Mouse (Mus musculus): ENCODE measurements at regions not wholly inside any gene's neighbourhood (a gene's known extent, or its start where the extent isn't known, plus 50 kb on each side); places are given as distances from the start of the nearest gene placed in this dataset.
A peak's percentile ranks its signal among the peaks of the same experiment; 100 is the strongest.

GRCm38 (mm10) chr2:101159276-101159675, 465.2 kb upstream of the Rag2 start:
- H3K27ac ChIP-seq (ENCODE audit: low read depth) = no peak overlapping the region
- no peaks in the 10 kb centered on the region for H3K36me3 ChIP-seq (replicated peaks; ENCODE audit: insufficient read depth, low read length)
- TF ChIP-seq CTCF (IDR thresholded peaks at IDR 0.05; ENCODE audit: low read depth) = peak; percentile 53
- no peak for TF ChIP-seq EP300 (IDR thresholded peaks at IDR 0.05; ENCODE audit: low read depth)
- H3K9me3 ChIP-seq (ENCODE audit: low read length) = no peaks in the 10 kb centered on the region
- no peak for DNase-seq
- 32% methylated on average over 4 of the region's 4 CpGs for WGBS (ENCODE audit: insufficient replicate concordance)
- no peaks in the 10 kb centered on the region for H3K27me3 ChIP-seq (ENCODE audit: insufficient read depth, low read length)
- no peak for ATAC-seq
- no peak overlapping the region for H3K4me2 ChIP-seq (ENCODE audit: low read depth, low read length)
- no peak overlapping the region for H3K9ac ChIP-seq (replicated peaks)
- H3K4me3 ChIP-seq (ENCODE audit: low read depth, low read length) = no peak overlapping the region
- no peaks in the 10 kb centered on the region for H3K4me1 ChIP-seq (ENCODE audit: insufficient read depth)

GRCm38 (mm10) chr2:101165942-101166341, 458.6 kb upstream of the Rag2 start:
- no peak for DNase-seq
- 82% methylated on average over 6 of the region's 6 CpGs for WGBS (ENCODE audit: insufficient replicate concordance)

GRCm38 (mm10) chr2:101172806-101173205, 451.7 kb upstream of the Rag2 start:
- Histone ChIP-seq H3K36me3 (replicated peaks; ENCODE audit: insufficient read depth, low read length) (no peaks in the 10 kb centered on the region), H3K4me2 (ENCODE audit: low read depth, low read length) (no peak overlapping the region), H3K4me1 (ENCODE audit: insufficient read depth) (no peaks in the 10 kb centered on the region), H3K9ac (replicated peaks) (no peak overlapping the region), H3K27ac (ENCODE audit: low read depth) (no peak overlapping the region), H3K4me3 (ENCODE audit: low read depth, low read length) (no peak overlapping the region), H3K9me3 (ENCODE audit: low read length) (no peaks in the 10 kb centered on the region), H3K27me3 (ENCODE audit: insufficient read depth, low read length) (no peaks in the 10 kb centered on the region)
- DNase-seq = no peak
- ATAC-seq = no peak
- TF ChIP-seq CTCF (IDR thresholded peaks at IDR 0.05; ENCODE audit: low read depth) (no peak), EP300 (IDR thresholded peaks at IDR 0.05; ENCODE audit: low read depth) (no peak)
- WGBS (ENCODE audit: insufficient replicate concordance) = 65% methylated on average over 6 of the region's 6 CpGs

More at GRCm38 (mm10) chr2:101165942-101166341, 458.6 kb upstream of the Rag2 start:
- Histone ChIP-seq H3K4me1 (ENCODE audit: insufficient read depth) (no peaks in the 10 kb centered on the region), H3K4me2 (ENCODE audit: low read depth, low read length) (no peak overlapping the region), H3K4me3 (ENCODE audit: low read depth, low read length) (no peak overlapping the region), H3K36me3 (replicated peaks; ENCODE audit: insufficient read depth, low read length) (no peaks in the 10 kb centered on the region), H3K27me3 (ENCODE audit: insufficient read depth, low read length) (no peaks in the 10 kb centered on the region), H3K9me3 (ENCODE audit: low read length) (no peaks in the 10 kb centered on the region), H3K9ac (replicated peaks) (no peak overlapping the region), H3K27ac (ENCODE audit: low read depth) (no peak overlapping the region)
- ATAC-seq = no peak
- TF ChIP-seq EP300 (IDR thresholded peaks at IDR 0.05; ENCODE audit: low read depth) (no peak), CTCF (IDR thresholded peaks at IDR 0.05; ENCODE audit: low read depth) (no peak)

GRCm38 (mm10) chr2:101175124-101175523, 449.4 kb upstream of the Rag2 start:
- DNase-seq (no peak), ATAC-seq (no peak)
- TF ChIP-seq CTCF (IDR thresholded peaks at IDR 0.05; ENCODE audit: low read depth) = no peak
- no peak for TF ChIP-seq EP300 (IDR thresholded peaks at IDR 0.05; ENCODE audit: low read depth)
- WGBS (ENCODE audit: insufficient replicate concordance) = 49% methylated on average over 3 of the region's 3 CpGs
- H3K36me3 ChIP-seq (replicated peaks; ENCODE audit: insufficient read depth, low read length) = no peaks in the 10 kb centered on the region
- no peak overlapping the region for H3K27ac ChIP-seq (ENCODE audit: low read depth)
- no peaks in the 10 kb centered on the region for H3K4me1 ChIP-seq (ENCODE audit: insufficient read depth)
- H3K9ac ChIP-seq (replicated peaks) = no peak overlapping the region
- H3K9me3 ChIP-seq (ENCODE audit: low read length) = no peaks in the 10 kb centered on the region
- H3K4me2 ChIP-seq (ENCODE audit: low read depth, low read length) = no peak overlapping the region
- H3K27me3 ChIP-seq (ENCODE audit: insufficient read depth, low read length) = no peaks in the 10 kb centered on the region
- no peak overlapping the region for H3K4me3 ChIP-seq (ENCODE audit: low read depth, low read length)

- Histone ChIP-seq H3K4me2 (ENCODE audit: low read depth, low read length) (no peak overlapping the region), H3K4me1 (ENCODE audit: insufficient read depth) (no peaks in the 10 kb centered on the region), H3K9ac (replicated peaks) (no peak overlapping the region), H3K27me3 (ENCODE audit: insufficient read depth, low read length) (no peaks in the 10 kb centered on the region), H3K9me3 (ENCODE audit: low read length) (no peaks in the 10 kb centered on the region), H3K27ac (ENCODE audit: low read depth) (no peak overlapping the region), H3K36me3 (replicated peaks; ENCODE audit: insufficient read depth, low read length) (no peaks in the 10 kb centered on the region), H3K4me3 (ENCODE audit: low read depth, low read length) (no peak overlapping the region)
- ATAC-seq (no peak), DNase-seq (no peak)
- WGBS (ENCODE audit: insufficient replicate concordance) = 47% methylated on average over 3 of the region's 3 CpGs
- no peak for TF ChIP-seq CTCF (IDR thresholded peaks at IDR 0.05; ENCODE audit: low read depth)
- no peak for TF ChIP-seq EP300 (IDR thresholded peaks at IDR 0.05; ENCODE audit: low read depth)
Observed at GRCm38 (mm10) chr2:101206637-101207036, 417.9 kb upstream of the Rag2 start.

- Histone ChIP-seq H3K27me3 (ENCODE audit: insufficient read depth, low read length) (no peaks in the 10 kb centered on the region), H3K9ac (replicated peaks) (no peak overlapping the region), H3K4me2 (ENCODE audit: low read depth, low read length) (no peak overlapping the region), H3K4me3 (ENCODE audit: low read depth, low read length) (no peak overlapping the region), H3K36me3 (replicated peaks; ENCODE audit: insufficient read depth, low read length) (no peaks in the 10 kb centered on the region), H3K9me3 (ENCODE audit: low read length) (no peaks in the 10 kb centered on the region), H3K4me1 (ENCODE audit: insufficient read depth) (no peaks in the 10 kb centered on the region), H3K27ac (ENCODE audit: low read depth) (no peak overlapping the region)
- no peak for ATAC-seq
- DNase-seq = no peak
- 81% methylated on average over 4 of the region's 4 CpGs for WGBS (ENCODE audit: insufficient replicate concordance)
- no peak for TF ChIP-seq EP300 (IDR thresholded peaks at IDR 0.05; ENCODE audit: low read depth)
- no peak for TF ChIP-seq CTCF (IDR thresholded peaks at IDR 0.05; ENCODE audit: low read depth)
Observed at GRCm38 (mm10) chr2:101209136-101209535, 415.4 kb upstream of the Rag2 start.

GRCm38 (mm10) chr2:101220759-101221158, 403.8 kb upstream of the Rag2 start:
- no peaks in the 10 kb centered on the region for H3K9me3 ChIP-seq (ENCODE audit: low read length)
- H3K4me3 ChIP-seq (ENCODE audit: low read depth, low read length) = no peak overlapping the region
- H3K4me1 ChIP-seq (ENCODE audit: insufficient read depth) = no peaks in the 10 kb centered on the region
- no peak overlapping the region for H3K9ac ChIP-seq (replicated peaks)
- no peak overlapping the region for H3K27ac ChIP-seq (ENCODE audit: low read depth)
- H3K4me2 ChIP-seq (ENCODE audit: low read depth, low read length) = no peak overlapping the region
- no peaks in the 10 kb centered on the region for H3K36me3 ChIP-seq (replicated peaks; ENCODE audit: insufficient read depth, low read length)
- no peak for ATAC-seq
- no peaks in the 10 kb centered on the region for H3K27me3 ChIP-seq (ENCODE audit: insufficient read depth, low read length)
- no peak for DNase-seq
- TF ChIP-seq EP300 (IDR thresholded peaks at IDR 0.05; ENCODE audit: low read depth) = no peak
- TF ChIP-seq CTCF (IDR thresholded peaks at IDR 0.05; ENCODE audit: low read depth) = no peak

Data from liver, postnatal 0 days (tissue).